Mouse (Mus musculus) C2C12 (cell line): ENCODE measurements around the gene Pcdh15. TPM values are rescaled to one million over a fixed set of nuclear protein-coding genes. Genes with fewer than 3 reads are reported as not detected.
A peak's percentile ranks its signal among the peaks of the same experiment; 100 is the strongest.

Experiments
- H3K27me3 ChIP-seq: one replicate; pipeline ENCODE4 v1.6.1; 2011; ENCODE audit not compliant: control insufficient read depth, insufficient read depth, insufficient read length
- H3K36me3 ChIP-seq: one replicate; pipeline ENCODE4 v1.6.1; 2011; ENCODE audit not compliant: control insufficient read depth, insufficient read depth
- H3K4me3 ChIP-seq: one replicate; pipeline ENCODE4 v1.5.1; 2011; ENCODE audit warnings: mild to moderate bottlenecking, control low read depth; ENCODE audit not compliant: poor library complexity, insufficient read depth, severe bottlenecking
- H3K79me2 ChIP-seq: one replicate; pipeline ENCODE4 v1.6.1; 2011; ENCODE audit not compliant: control insufficient read depth, insufficient read depth
- H3K79me3 ChIP-seq: one replicate; pipeline ENCODE4 v1.6.1; 2011; ENCODE audit warnings: low read depth, control low read depth
- H3ac ChIP-seq: one replicate; pipeline ENCODE3; 2011; ENCODE audit warnings: low read depth; ENCODE audit not compliant: control insufficient read depth, insufficient read length
- CEBPB ChIP-seq: IDR thresholded peaks from one replicate; pipeline ENCODE4 v1.6.1; 2011; ENCODE audit warnings: low read depth, mild to moderate bottlenecking, control low read depth, moderate library complexity
- CTCF ChIP-seq: IDR thresholded peaks from one replicate; pipeline ENCODE4 v1.5.1; 2011; ENCODE audit not compliant: control insufficient read depth, insufficient read depth, insufficient read length
- FOSL1 ChIP-seq: IDR thresholded peaks from one replicate; pipeline ENCODE4 v1.8.0; 2011; ENCODE audit warnings: mild to moderate bottlenecking, low read length; ENCODE audit not compliant: poor library complexity, insufficient read depth, severe bottlenecking
- MAX ChIP-seq: IDR thresholded peaks from one replicate; pipeline ENCODE4 v1.6.1; 2011; ENCODE audit warnings: mild to moderate bottlenecking, control low read depth
- MYOD1 ChIP-seq: IDR thresholded peaks from one replicate; pipeline ENCODE4 v1.6.1; 2011; ENCODE audit warnings: low read depth; ENCODE audit not compliant: control insufficient read depth, insufficient read length
- MYOG ChIP-seq: IDR thresholded peaks from one replicate; pipeline ENCODE4 v1.6.1; 2011; ENCODE audit not compliant: control insufficient read depth, insufficient read length; ENCODE audit errors: extremely low read depth
- USF1 ChIP-seq: IDR thresholded peaks from one replicate; pipeline ENCODE4 v1.6.1; 2011; ENCODE audit warnings: low read depth, mild to moderate bottlenecking, control low read depth, moderate library complexity
- polyA plus RNA-seq: library from polyadenylated mRNA; unstranded; fragments of >200 nt; fragmentation: generic; extraction: Trizol; gene quantifications from one replicate; pipeline ENCODE4 v1.2.1, GENCODE M21; 2012; ENCODE audit warnings: missing spikeins

Pcdh15 gene
- polyA plus RNA-seq, 1 experiment, result 0.54 TPM

DNA sequence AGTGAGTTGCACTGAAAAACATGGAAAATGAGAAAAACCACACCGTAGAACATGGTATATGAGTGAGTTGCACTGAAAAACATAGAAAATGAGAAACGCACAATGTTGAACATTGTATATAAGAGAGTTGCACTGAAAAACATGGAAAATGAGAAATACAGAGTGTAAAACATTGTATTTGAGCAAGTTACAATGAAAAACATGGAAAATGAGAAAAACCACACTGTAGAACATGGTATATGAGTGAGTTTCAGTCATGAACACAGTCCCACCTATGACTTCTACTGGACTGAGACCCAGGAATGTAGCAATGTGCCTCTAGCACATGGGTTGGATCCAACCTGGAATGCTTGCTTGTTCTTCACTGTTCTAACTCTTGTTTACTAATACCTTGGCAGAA is 279.9 kb downstream of the Pcdh15 start:
- TF ChIP-seq MYOD1 (no peak), MYOG (no peak), CTCF (no peak), USF1 (no peak), MAX (no peak), CEBPB (no peak), FOSL1 (no peak)

DNA sequence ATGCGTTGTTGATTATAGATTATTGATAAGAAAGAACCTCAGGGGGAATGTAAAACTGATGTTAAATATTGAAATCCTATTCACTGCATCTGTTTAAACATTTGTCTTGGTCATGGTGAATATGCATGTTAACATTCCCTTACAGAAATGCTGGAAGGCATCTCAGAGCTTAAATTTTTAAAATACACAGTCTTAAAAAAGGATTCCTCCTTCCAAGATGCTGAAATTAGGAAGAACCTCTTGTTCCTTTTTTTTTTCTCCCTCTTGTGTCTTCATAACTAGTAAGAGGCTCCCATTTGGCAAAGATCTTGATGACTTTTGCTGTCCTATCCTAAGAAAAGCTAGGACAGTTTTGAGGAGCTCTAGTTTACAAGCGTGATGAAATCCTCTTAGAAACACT is 284.9 kb downstream of the Pcdh15 start:
- no peaks in the 10 kb centered on the region for H3K79me3 ChIP-seq
- no peak overlapping the region for H3K4me3 ChIP-seq
- no peak overlapping the region for H3ac ChIP-seq
- no peaks in the 10 kb centered on the region for H3K36me3 ChIP-seq
- no peaks in the 10 kb centered on the region for H3K79me2 ChIP-seq
- no peaks in the 10 kb centered on the region for H3K27me3 ChIP-seq
- TF ChIP-seq MAX (no peak), CTCF (no peak), USF1 (no peak), CEBPB (no peak), MYOG (no peak), MYOD1 (no peak), FOSL1 (no peak)

More for the DNA sequence above, 279.9 kb downstream of the Pcdh15 start:
- H3K36me3 ChIP-seq, result no peaks in the 10 kb centered on the region
- no peak overlapping the region for H3K4me3 ChIP-seq
- no peaks in the 10 kb centered on the region for H3K27me3 ChIP-seq
- H3K79me2 ChIP-seq, result no peaks in the 10 kb centered on the region
- H3K79me3 ChIP-seq, result no peaks in the 10 kb centered on the region
- H3ac ChIP-seq, result no peak overlapping the region

DNA sequence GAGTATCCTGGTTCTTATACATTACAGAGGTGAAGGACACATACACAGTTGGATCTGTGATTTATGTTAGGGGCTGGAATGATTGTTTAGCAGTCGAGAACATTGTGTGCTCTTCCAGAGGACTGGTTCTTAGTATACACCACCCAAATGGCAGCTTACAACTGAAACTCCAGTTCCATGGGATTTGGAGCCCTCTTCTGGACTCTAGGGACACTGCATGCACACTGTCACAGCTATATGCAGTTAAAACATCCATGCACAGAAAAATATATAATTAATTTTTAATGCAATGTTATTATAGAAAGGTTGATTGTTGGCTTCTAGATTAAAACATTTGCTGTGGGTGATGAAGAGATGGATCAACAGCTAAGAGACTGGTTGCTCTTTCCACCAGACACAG is 301.3 kb downstream of the Pcdh15 start:
- Histone ChIP-seq H3K36me3 (no peaks in the 10 kb centered on the region), H3K79me2 (no peaks in the 10 kb centered on the region), H3ac (no peak overlapping the region), H3K27me3 (no peaks in the 10 kb centered on the region), H3K79me3 (no peaks in the 10 kb centered on the region), H3K4me3 (no peak overlapping the region)
- TF ChIP-seq CTCF, result peak; percentile 6
- TF ChIP-seq MYOG, result no peak

DNA sequence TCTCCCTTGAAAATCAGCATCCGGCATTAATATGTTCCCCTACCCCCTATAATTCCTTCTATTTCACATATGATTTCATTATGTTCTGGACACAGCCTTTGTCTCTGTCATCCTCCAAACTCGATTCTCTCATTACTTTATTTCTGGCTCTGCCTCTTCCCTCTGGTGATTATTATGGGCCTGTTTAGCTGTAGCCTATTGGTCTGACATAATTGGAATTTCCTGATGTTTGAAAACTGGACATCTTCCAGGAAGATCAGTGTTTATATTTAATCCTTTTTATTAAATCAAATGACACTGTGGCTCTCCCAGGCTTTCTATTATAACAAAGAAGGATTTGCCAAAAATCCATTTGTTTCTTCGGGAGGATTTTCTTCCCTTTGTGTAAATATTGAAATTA is 326.3 kb downstream of the Pcdh15 start:
- Histone ChIP-seq H3K79me2 (no peaks in the 10 kb centered on the region), H3K79me3 (no peaks in the 10 kb centered on the region), H3K4me3 (no peak overlapping the region), H3ac (no peak overlapping the region), H3K36me3 (no peaks in the 10 kb centered on the region), H3K27me3 (no peaks in the 10 kb centered on the region)
- TF ChIP-seq MAX (no peak), MYOD1 (no peak), FOSL1 (no peak), CEBPB (no peak), MYOG (no peak), USF1 (no peak), CTCF (no peak)

- Histone ChIP-seq H3K4me3 (no peak overlapping the region), H3K27me3 (no peaks in the 10 kb centered on the region), H3K79me2 (no peaks in the 10 kb centered on the region), H3K36me3 (no peaks in the 10 kb centered on the region), H3K79me3 (no peaks in the 10 kb centered on the region), H3ac (no peak overlapping the region)
- no peak for TF ChIP-seq FOSL1
- TF ChIP-seq MYOG, result no peak
- no peak for TF ChIP-seq CTCF
- TF ChIP-seq USF1, result no peak
- TF ChIP-seq CEBPB, result no peak
Observed at GRCm38 (mm10) chr10:73431345-73431744, 332.2 kb downstream of the Pcdh15 start.

GRCm38 (mm10) chr10:73484082-73484481 is 384.9 kb downstream of the Pcdh15 start:
- Histone ChIP-seq H3K4me3 (no peak overlapping the region), H3K36me3 (no peaks in the 10 kb centered on the region), H3K27me3 (no peaks in the 10 kb centered on the region), H3ac (no peak overlapping the region), H3K79me3 (no peaks in the 10 kb centered on the region), H3K79me2 (no peaks in the 10 kb centered on the region)
- no peak for TF ChIP-seq USF1
- TF ChIP-seq CEBPB, result no peak
- no peak for TF ChIP-seq CTCF
- TF ChIP-seq MYOG, result no peak
- no peak for TF ChIP-seq MYOD1
- no peak for TF ChIP-seq FOSL1
- no peak for TF ChIP-seq MAX
